Mouse (Mus musculus) adrenal gland, adult 10 weeks (tissue): ENCODE measurements around the gene Gm8356. TPM values are rescaled to one million over a fixed set of nuclear protein-coding genes. Genes with fewer than 3 reads are reported as not detected.

Experiments used
- polyA plus RNA-seq: library from polyadenylated mRNA; stranded (reverse); fragments of 350-450 nt; fragmentation: Illumina TruSeq; extraction: RNeasy Lipid Tissue Mini Kit (QIAGEN cat#74804); gene quantifications from one replicate; pipeline ENCODE4 v1.2.3, GENCODE M21; 2014; ENCODE audit warnings: low read depth, low replicate concordance

Gene Gm8356
- not detected for polyA plus RNA-seq

DNA sequence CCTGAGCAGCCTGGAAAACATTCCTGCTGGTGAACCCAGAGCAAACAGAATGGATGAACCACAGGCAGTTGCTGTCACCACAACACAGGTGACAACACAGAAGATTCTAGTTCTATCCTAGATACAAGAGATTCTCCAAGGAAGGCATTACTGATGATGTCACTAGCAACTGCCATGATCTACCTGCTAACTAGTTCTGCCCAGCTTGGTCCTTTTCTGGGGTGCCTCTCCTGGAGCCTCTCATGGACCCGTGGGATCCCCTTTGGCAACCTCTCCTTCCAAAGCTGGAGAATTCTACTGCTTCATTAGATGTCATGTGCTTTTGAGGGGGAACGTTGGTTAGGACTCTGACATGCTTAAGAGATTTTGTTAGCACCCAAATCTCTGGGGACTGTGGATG is at the start of gene Gm8356:
TSS of gene Gm8356 (minus strand) at position 101 of the 400 bp plus-strand sequence.

Other genes starting within 250 kb of the Gm8356 start
- not detected for gene Gm21103, start 232.4 kb downstream of the Gm8356 start, polyA plus RNA-seq
- gene Gm3618, start 193.6 kb downstream of the Gm8356 start, polyA plus RNA-seq, result not detected
- not detected for gene Gm16440, start 147.0 kb downstream of the Gm8356 start, polyA plus RNA-seq
- gene Gm3591, start 124.8 kb downstream of the Gm8356 start, polyA plus RNA-seq, result not detected
- gene Gm3594, start 92.7 kb downstream of the Gm8356 start, polyA plus RNA-seq, result not detected
- gene Gm3629, start 53.3 kb upstream of the Gm8356 start, polyA plus RNA-seq, result not detected
- not detected for gene Gm3460, start 85.1 kb upstream of the Gm8356 start, polyA plus RNA-seq
- not detected for gene Gm10251, start 146.9 kb upstream of the Gm8356 start, polyA plus RNA-seq
- gene Gm8050, start 183.0 kb upstream of the Gm8356 start, polyA plus RNA-seq, result not detected
- gene Gm3636, start 205.0 kb upstream of the Gm8356 start, polyA plus RNA-seq, result 1.5 TPM
- gene Gm8362, start 237.1 kb upstream of the Gm8356 start, polyA plus RNA-seq, result not detected